Mouse (Mus musculus) spleen, postnatal 14 days (tissue): ENCODE data around the gene Lin7a.

Experiments
- DNase-seq, 2 experiments: peaks; one replicate each; pipeline ENCODE4 v3.0.0; 2021 to 2022; ENCODE audit warnings: low spot score in 2 of 2

Gene Lin7a

DNA sequence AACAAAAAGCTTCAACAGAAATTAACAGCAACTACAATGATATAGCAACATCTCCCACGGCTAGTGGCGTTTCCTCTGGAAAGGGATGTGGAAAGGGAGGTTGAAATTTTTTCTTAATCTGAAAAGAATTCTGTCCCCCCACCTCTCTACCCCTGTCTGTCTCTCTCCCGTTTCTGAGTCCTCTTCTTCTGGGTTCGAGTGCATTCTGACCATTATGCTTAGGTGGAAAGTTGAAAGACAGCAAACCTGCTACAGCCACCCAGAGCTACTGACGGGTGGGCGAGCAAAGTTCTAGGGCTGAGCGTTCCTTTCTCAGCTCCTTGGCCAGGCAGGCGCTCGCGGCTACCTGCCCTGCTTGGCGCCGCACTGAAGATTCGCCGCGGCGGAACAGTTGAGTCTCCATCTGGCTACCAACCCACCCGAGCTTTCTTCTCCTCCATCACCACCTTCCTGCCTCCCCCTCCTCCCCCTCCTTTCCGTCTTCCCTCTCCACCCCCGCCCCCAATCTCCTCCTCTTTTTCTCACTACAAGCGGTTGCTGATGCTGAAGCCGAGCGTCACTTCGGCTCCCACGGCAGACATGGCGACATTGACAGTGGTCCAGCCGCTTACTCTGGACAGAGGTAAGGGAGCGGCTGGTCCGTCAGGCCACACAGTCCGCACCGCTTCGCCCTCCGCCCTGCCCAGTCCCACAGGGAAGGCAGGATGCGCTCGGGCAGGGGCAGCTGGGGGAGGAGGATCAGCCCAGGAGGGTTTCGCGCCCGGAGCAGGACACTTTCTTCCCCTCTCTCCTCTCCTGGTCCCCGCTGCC is at the start of gene Lin7a:
Gene Lin7a (plus strand): TSS at position 366 of the 810 bp plus-strand sequence.
- no peak for DNase-seq

- DNase-seq: no peak
Measured at GRCm38 (mm10) chr10:107221726-107222125, 49.8 kb upstream of the Lin7a start.

DNA sequence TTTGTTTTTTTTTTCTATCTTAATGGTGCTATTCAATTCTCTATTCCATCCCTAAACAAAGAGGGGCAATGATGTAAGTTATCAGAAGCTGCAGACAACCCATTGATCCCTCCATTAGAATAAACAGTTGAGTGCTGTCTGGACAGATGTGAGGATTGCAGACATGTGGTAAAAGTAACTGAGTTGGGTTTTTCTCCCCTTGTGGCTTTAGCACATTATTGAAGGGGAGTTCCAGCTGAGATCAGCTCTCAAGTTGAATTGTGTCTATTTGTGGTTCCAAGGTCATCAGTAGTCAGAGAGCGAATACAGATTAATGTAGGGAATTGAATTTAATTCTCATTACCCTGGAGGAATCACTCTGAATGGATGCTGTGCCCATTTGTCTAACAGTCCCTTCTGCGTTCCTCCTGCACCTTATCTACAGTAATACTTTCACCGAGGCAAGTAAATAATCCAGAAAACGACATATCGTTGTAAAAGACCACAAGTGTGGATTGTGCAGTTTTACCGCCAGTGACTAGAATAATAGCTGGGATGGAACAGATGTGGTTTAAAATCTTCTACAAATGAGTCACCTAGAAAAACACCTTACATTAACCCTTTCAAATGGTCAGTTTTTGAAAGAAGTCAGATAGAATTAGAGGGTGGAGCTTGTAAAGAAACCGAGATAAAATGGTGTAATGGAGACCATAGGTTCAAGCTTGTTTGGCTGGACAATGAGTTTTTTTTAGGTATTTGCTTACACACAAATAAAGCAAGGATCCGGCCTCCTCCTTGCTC is 48.9 kb upstream of the Lin7a start:
- no peak for DNase-seq

- no peak for DNase-seq
Measured at GRCm38 (mm10) chr10:107223186-107223440, 48.4 kb upstream of the Lin7a start.

- no peak for DNase-seq
Measured at GRCm38 (mm10) chr10:107223821-107224220, 47.7 kb upstream of the Lin7a start.

DNA sequence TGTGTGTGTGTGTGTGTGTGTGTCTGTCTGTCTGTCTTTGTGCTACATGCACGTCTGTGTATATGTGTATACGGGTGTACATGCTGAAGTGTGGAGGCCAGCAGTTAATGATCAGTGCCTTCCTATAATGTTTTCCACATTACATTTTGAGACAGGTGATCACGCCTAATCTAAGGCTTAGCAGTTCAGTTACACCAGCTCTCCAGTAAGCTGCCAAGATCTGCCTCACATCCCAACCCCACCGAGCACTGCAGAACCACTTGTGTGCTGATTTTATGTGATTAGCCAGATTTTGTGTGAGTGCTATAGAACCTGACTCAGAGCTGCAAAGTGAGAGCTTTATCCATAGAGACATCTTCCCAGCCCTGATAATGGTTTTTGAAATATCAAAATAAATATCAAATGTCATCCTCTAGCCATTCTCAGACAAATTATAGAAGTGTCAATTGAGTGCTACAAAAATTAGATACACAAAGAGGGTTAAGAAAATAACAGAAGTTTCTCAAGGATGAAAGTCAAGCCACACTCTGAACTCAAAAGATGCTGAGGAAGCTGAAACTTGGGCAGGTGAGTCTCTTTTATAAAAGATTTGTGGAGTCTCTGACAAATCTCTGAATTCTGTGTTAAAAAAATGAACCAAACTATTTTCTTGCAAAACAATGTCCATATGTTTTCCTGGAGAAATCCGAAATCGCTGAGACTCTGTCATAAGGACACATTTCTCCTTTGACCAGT is 46.7 kb upstream of the Lin7a start:
- DNase-seq: no peak

DNA sequence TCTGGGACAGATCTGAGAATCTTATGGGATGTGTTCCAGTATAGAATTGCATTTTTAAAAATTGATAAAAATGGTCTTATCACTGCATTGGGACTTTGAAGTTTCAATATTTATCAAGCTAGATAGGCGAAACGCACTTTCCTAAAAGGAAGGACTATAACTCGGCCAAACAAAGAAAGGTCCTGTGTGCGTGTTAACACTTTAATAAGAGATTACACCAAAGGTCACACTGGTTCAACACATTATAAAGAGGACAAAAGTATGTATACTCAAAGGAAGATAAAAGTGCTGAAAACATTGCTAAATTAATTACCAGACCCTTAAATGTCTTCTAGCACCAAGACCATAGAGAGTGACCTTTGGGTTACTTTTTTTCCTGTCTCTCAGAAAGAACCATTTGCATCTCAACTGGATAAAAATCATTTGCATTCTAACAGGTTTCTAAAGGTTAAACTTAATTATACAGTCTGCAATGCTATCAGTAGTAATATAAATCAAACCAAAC is 46.1 kb upstream of the Lin7a start:
- DNase-seq: no peak

GRCm38 (mm10) chr10:107225871-107226270 is 45.6 kb upstream of the Lin7a start:
- DNase-seq: no peak

DNA sequence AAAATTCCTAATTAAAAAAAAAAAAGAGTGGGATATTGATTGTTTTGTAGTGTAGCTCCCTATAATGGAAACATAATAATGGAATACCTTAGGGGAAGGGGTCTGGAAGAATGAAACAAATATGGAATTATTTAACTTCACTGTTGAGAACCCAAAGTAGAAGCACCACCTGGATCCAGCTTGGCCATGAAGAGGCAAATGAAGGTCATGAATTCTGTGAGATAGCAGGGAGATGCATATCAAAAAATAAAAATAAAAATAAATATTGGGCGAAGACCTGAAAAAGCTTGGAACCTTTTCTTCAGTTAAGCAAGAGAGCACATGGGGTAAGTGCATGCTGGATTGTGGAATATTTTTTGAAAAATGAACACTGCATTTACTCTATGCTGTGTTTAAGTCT is 43.6 kb upstream of the Lin7a start:
- DNase-seq: no peak

- no peak for DNase-seq
Measured at GRCm38 (mm10) chr10:107228776-107229175, 42.7 kb upstream of the Lin7a start.

DNA sequence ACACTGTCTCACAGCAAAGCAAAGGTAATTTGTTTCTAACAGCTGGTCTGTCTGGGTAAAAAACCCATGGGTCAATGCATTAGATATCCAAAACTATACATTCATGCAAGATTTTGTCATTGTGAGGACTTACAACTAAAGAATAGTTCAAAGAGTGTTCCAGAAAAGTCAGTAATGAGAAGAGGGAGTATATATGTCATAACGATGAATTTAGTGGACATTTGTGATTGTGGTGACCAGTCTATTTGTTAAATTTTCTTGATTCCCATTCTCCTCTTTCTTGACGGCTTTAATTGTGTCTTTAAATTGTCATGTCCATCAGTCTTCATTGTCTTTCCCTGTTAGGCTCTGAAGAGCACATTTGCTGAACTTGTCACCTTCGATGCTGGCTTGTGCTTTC is 42.1 kb upstream of the Lin7a start:
- no peak for DNase-seq

DNA sequence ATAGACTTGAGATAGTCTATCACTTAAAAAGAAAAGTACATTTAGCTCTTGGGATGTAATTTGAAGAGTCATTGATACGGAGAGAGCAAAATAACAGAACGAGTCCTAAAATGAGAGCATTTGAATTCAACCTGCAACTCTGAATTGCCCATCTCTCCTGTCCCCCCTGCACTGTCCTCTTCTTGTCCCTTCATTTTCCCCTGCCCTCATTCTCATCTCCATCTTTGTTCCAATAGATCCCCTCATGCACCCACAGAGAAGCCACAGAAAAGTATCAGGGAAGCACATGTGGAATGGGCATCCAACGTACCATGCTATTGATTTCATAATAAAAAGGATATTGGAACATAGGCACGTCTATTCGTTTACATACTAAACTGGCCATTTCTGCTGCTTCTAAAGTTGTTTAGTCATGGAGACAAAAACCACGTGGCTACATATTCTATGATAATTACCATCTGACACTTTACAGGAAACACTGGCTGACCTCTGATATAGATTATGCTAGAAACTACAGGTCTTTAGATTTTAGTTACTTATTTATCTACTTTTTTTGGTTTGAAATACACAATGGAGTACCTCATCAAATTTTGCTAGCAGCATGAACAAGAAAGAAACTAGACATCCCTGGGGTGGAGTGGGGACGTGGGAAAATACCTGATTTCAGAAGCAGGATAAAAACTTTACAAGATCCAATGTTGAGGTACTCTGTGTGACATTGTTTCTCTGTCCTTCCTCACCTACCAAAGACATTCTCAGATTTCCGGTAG is 41.2 kb upstream of the Lin7a start:
- DNase-seq: no peak

GRCm38 (mm10) chr10:107230851-107231130 is 40.7 kb upstream of the Lin7a start:
- DNase-seq: no peak

DNA sequence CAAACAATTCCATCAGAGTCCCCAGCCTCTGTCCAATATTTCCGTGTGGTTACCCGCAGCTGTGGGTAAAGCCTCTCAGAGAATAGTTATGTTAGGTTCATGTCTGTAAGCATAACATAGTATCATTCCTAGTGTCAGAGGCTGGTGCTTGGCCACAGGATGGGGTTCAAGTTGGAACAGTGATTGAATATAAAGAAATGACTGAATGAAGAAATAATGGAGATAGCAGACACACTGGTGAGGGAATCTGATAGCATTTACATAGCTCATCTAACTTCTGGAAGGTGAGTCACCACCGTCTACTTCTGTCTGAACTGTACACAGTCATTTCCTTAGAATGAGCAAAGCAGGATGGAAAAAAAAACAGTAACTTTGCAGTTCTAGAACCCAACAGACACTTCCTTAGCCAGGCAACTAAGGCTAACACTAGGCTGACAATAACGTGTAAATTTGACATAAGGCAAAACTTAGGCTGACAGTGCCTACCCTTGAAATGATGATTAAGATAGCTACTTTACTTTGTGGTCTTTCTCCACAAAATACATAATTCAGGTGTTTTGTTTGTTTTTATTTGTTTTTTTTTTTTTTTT is 40.0 kb upstream of the Lin7a start:
- DNase-seq: no peak

DNA sequence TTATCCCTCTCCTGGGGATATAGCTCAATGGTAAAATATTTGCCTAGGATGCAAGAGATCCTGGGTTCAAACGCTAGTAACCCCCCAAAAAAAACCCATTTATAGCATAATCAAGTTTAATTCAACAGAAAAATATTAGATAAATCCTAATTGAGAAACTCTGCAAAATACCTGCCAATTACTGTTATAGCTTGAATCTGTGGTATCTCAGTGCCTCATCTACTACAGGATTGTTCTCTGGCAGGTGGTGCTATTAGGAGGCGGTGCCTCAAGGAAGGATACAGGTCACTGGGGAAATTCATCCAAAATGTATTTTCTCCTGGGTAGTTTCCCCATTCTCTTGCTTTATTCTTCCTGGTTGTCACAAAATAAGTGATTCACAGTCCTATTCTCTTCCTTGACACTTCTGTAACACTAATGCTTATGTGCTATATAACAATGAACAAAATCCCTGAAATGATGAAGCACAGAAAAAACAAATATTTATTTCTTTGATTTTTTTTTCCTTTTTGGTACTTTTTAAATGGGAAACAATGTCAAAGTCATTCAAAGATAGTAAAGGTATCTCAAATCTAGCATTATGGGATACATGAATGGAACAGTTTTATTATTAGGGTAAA is 38.9 kb upstream of the Lin7a start:
- DNase-seq: no peak

GRCm38 (mm10) chr10:107233221-107233620 is 38.3 kb upstream of the Lin7a start:
- DNase-seq: no peak

- no peak for DNase-seq
Measured at GRCm38 (mm10) chr10:107233825-107234224, 37.7 kb upstream of the Lin7a start.

- DNase-seq: no peak
Measured at GRCm38 (mm10) chr10:107234421-107235400, 36.8 kb upstream of the Lin7a start.

DNA sequence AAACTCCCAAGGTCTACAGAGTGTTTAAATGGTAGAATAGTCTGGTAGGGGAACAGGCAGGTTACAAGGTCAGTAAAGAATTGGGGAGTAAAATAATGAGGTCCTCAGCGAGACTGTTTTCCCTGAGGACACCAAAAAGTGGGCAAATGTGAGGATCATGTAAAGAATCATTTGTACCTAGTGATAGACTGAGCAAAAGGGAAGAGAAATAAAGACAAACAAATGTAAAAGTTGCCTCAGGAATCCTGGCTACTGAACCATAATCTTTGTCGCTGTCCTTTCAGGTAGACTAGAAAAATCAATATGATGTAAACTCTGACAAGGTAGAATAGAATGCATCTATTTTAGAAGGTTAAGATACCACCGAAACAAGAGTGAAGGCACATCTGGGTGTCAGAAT is 36.0 kb upstream of the Lin7a start:
- no peak for DNase-seq

DNA sequence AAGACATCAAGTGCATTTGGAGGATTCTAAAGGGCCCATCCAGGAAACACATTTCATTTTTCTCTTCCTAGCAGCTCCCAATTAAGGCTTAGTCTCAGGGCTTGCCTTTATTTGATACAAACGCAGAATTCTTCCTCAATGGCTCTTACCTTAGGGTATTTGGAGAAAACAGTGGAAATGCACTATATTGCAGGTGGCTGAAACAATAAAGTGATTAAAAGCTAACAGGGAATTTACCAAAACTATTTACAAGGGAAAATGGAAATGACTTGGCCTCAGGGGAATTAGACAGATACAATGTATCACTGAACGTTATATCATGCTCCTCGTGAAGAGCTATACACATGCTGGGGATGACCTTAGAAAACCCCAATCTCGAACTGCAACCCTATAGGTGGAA is 35.3 kb upstream of the Lin7a start:
- no peak for DNase-seq
